Mouse (Mus musculus): ENCODE data around the gene Ccdc194. TPM values are rescaled to one million over a fixed set of nuclear protein-coding genes. Genes with fewer than 3 reads are reported as not detected.

The Ccdc194 gene
- polyA plus RNA-seq, 1 experiment from 2014 or later, result 0.13 TPM

DNA sequence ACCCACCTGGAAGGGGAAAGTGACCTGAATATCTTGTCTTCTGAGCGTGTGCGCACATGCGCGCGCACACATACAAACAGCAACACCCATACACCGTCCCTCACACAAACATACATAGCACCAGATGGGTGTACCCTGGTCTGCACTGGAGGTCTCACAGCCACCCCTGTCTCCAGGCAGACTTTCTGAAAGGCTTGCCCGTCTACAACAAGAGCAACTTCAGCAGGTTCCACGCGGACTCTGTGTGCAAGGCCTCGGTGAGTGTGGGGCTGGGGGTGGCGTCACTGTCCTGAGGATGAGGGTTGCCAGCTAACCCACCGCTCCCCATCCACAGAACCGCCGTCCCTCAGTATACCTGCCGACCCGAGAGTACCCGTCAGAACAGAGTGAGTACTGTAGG, 53.6 kb downstream of the Ccdc194 start:
- Histone ChIP-seq H3K27ac (replicated peaks) (no peak overlapping the region), H3K4me3 (replicated peaks) (no peak overlapping the region), H3K9ac (replicated peaks) (no peak overlapping the region), H3K9me3 (replicated peaks) (no peaks in the 10 kb centered on the region), H3K4me1 (peaks cover 35% of the 10 kb centered on the region), H3K4me2 (no peak overlapping the region), H3K27me3 (replicated peaks) (no peaks in the 10 kb centered on the region), H3K36me3 (peaks cover 45% of the 10 kb centered on the region)
- WGBS, result 95% methylated on average over 17 of the region's 17 CpGs
- no peak for ATAC-seq (ENCODE audit: low FRiP score)

DNA sequence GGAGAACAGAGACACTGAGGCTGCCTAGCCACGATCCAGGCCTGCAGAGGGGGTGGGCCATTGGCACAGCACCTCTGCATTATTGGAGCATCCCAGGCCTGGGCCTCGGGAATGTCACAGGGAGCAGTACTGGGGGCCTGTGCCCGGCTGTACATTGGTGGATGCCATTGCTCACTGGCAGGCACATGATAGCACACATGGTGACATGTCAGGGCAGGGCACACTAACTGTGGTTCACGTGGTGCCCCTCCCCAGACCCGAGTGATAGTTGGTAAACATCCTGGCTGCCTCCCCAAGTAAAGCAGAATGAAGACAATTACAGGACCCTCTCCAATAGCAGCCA, 54.6 kb downstream of the Ccdc194 start:
- Histone ChIP-seq H3K27me3 (replicated peaks) (no peaks in the 10 kb centered on the region), H3K36me3 (peaks cover 45% of the 10 kb centered on the region), H3K9me3 (replicated peaks) (no peaks in the 10 kb centered on the region), H3K4me1 (peaks cover 31% of the 10 kb centered on the region), H3K27ac (replicated peaks) (no peak overlapping the region), H3K4me3 (replicated peaks) (no peak overlapping the region), H3K4me2 (no peak overlapping the region), H3K9ac (replicated peaks) (no peak overlapping the region)
- WGBS, result 89% methylated on average over 5 of the region's 5 CpGs
- ATAC-seq (ENCODE audit: low FRiP score), result no peak

DNA sequence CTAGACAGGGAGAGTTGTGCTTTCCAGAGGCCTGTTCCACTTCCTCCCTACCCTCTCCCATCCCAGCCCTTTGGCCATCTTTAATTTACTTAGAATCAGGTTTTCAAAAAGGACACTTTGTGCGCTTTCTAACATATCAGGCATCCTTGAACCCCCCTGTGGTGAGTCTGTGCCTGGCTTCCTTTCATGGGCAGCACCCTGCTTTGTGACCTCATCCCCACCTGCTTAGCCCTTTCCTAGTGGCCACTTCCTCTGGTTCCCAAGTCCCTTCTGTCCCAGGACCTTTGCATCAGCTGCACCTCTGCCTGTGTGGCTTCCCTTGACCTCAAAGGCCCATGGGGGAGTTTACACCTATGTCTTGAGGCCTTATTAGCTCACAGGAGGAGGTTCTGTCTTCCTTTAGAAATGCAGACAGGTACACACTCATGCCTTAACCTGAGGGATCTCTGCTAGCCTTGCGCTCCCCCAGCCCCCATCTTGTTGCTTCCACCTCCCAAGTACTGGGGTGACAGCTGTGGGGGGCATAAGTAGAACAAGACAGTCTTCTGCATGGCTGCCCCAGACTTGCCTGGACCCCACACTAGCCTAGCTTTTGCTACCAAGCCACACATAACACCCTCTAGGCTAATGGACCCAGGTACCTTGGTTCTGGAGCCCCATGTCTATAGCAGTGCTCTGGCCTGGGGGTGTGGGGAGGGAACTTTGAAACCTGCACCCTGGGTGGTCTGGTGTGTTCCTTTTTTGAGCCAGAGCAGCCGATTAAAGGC, 55.2 kb downstream of the Ccdc194 start:
- H3K9me3 ChIP-seq (replicated peaks), result no peaks in the 10 kb centered on the region
- peak overlapping the region; percentile 89 for H3K4me2 ChIP-seq
- peak overlapping the region; percentile 90; the same call in 1 of the 2 replicates for H3K27ac ChIP-seq (replicated peaks)
- H3K4me1 ChIP-seq, result peaks cover 31% of the 10 kb centered on the region
- no peaks in the 10 kb centered on the region for H3K27me3 ChIP-seq (replicated peaks)
- WGBS, result 92% methylated on average over 3 of the region's 3 CpGs
- peak overlapping the region; percentile 72 for H3K9ac ChIP-seq (replicated peaks)
- peaks cover 45% of the 10 kb centered on the region for H3K36me3 ChIP-seq
- ATAC-seq (ENCODE audit: low FRiP score), result no peak
- peak overlapping the region; percentile 83 for H3K4me3 ChIP-seq (replicated peaks)

Other genes starting within 250 kb of the Ccdc194 start
- 121 and 122 TPM in 2 replicates for gene Use1, start 158.9 kb downstream of the Ccdc194 start, polyA plus RNA-seq (2015; fragmentation: Nextera tagmentation; extraction: Ambion mirVana)
- 5.6 and 9.2 TPM in 2 replicates for gene Ocel1, start 154.4 kb downstream of the Ccdc194 start, polyA plus RNA-seq (2015; fragmentation: Nextera tagmentation; extraction: Ambion mirVana)
- gene Nr2f6, start 143.8 kb downstream of the Ccdc194 start, polyA plus RNA-seq (2015; fragmentation: Nextera tagmentation; extraction: Ambion mirVana), result 28.6 and 34.9 TPM in 2 replicates
- gene Ushbp1, start 129.9 kb downstream of the Ccdc194 start, polyA plus RNA-seq (2015; fragmentation: Nextera tagmentation; extraction: Ambion mirVana), result 7.0 and 9.8 TPM in 2 replicates
- gene Babam1, start 128.8 kb downstream of the Ccdc194 start, polyA plus RNA-seq (2015; fragmentation: Nextera tagmentation; extraction: Ambion mirVana), result 96.0 and 96.1 TPM in 2 replicates
- gene Ankle1, start 119.7 kb downstream of the Ccdc194 start, polyA plus RNA-seq (2015; fragmentation: Nextera tagmentation; extraction: Ambion mirVana), result 7.0 and 16.4 TPM in 2 replicates
- gene Abhd8, start 62.1 kb downstream of the Ccdc194 start, polyA plus RNA-seq (2015; fragmentation: Nextera tagmentation; extraction: Ambion mirVana), result 160 and 192 TPM in 2 replicates
- gene Mrpl34, start 60.8 kb downstream of the Ccdc194 start, polyA plus RNA-seq (2015; fragmentation: Nextera tagmentation; extraction: Ambion mirVana), result 181 and 182 TPM in 2 replicates
- gene Dda1, start 56.5 kb downstream of the Ccdc194 start, polyA plus RNA-seq (2015; fragmentation: Nextera tagmentation; extraction: Ambion mirVana), result 223 and 252 TPM in 2 replicates
- gene Ano8, start 39.7 kb downstream of the Ccdc194 start, polyA plus RNA-seq (2015; fragmentation: Nextera tagmentation; extraction: Ambion mirVana), result 5.7 and 6.8 TPM in 2 replicates
- 15.4 and 17.1 TPM in 2 replicates for gene Gtpbp3, start 37.6 kb downstream of the Ccdc194 start, polyA plus RNA-seq (2015; fragmentation: Nextera tagmentation; extraction: Ambion mirVana)
- gene Plvap, start 14.0 kb downstream of the Ccdc194 start, polyA plus RNA-seq (2015; fragmentation: Nextera tagmentation; extraction: Ambion mirVana), result 9.5 and 21.1 TPM in 2 replicates
- 16.1 and 35.7 TPM in 2 replicates for gene Bst2, start 11.7 kb upstream of the Ccdc194 start, polyA plus RNA-seq (2015; fragmentation: Nextera tagmentation; extraction: Ambion mirVana)
- gene Mvb12a, start 17.2 kb upstream of the Ccdc194 start, polyA plus RNA-seq (2015; fragmentation: Nextera tagmentation; extraction: Ambion mirVana), result 71.3 and 72.0 TPM in 2 replicates
- gene Tmem221, start 33.2 kb upstream of the Ccdc194 start, polyA plus RNA-seq (2015; fragmentation: Nextera tagmentation; extraction: Ambion mirVana), result 0.15 and 0.95 TPM in 2 replicates
- gene Nxnl1, start 40.9 kb upstream of the Ccdc194 start, polyA plus RNA-seq (2015; fragmentation: Nextera tagmentation; extraction: Ambion mirVana), result 0.15 TPM in 1 of 2 replicates, not detected in the other
- gene Slc27a1, start 43.2 kb upstream of the Ccdc194 start, polyA plus RNA-seq (2015; fragmentation: Nextera tagmentation; extraction: Ambion mirVana), result 83.0 and 85.9 TPM in 2 replicates
- gene Pgls, start 66.5 kb upstream of the Ccdc194 start, polyA plus RNA-seq (2015; fragmentation: Nextera tagmentation; extraction: Ambion mirVana), result 223 and 232 TPM in 2 replicates
- gene Fam129c, start 71.9 kb upstream of the Ccdc194 start, polyA plus RNA-seq (2015; fragmentation: Nextera tagmentation; extraction: Ambion mirVana), result 8.4 and 10.2 TPM in 2 replicates
- gene Colgalt1, start 85.3 kb upstream of the Ccdc194 start, polyA plus RNA-seq (2015; fragmentation: Nextera tagmentation; extraction: Ambion mirVana), result 73.4 and 76.9 TPM in 2 replicates
- gene Unc13a, start 146.0 kb upstream of the Ccdc194 start, polyA plus RNA-seq (2015; fragmentation: Nextera tagmentation; extraction: Ambion mirVana), result 18.1 and 22.2 TPM in 2 replicates
- gene Jak3, start 150.6 kb upstream of the Ccdc194 start, polyA plus RNA-seq (2015; fragmentation: Nextera tagmentation; extraction: Ambion mirVana), result 7.4 and 11.5 TPM in 2 replicates
- 1.4 and 2.8 TPM in 2 replicates for gene Insl3, start 163.5 kb upstream of the Ccdc194 start, polyA plus RNA-seq (2015; fragmentation: Nextera tagmentation; extraction: Ambion mirVana)
- 0.56 and 1.3 TPM in 2 replicates for gene B3gnt3, start 176.1 kb upstream of the Ccdc194 start, polyA plus RNA-seq (2015; fragmentation: Nextera tagmentation; extraction: Ambion mirVana)
- gene Fcho1, start 200.0 kb upstream of the Ccdc194 start, polyA plus RNA-seq (2015; fragmentation: Nextera tagmentation; extraction: Ambion mirVana), result 81.2 and 85.0 TPM in 2 replicates

All from neural tube, embryonic 15.5 days (tissue).